Mouse (Mus musculus): ENCODE measurements around the gene Lrrtm1.

The Lrrtm1 gene

DNA sequence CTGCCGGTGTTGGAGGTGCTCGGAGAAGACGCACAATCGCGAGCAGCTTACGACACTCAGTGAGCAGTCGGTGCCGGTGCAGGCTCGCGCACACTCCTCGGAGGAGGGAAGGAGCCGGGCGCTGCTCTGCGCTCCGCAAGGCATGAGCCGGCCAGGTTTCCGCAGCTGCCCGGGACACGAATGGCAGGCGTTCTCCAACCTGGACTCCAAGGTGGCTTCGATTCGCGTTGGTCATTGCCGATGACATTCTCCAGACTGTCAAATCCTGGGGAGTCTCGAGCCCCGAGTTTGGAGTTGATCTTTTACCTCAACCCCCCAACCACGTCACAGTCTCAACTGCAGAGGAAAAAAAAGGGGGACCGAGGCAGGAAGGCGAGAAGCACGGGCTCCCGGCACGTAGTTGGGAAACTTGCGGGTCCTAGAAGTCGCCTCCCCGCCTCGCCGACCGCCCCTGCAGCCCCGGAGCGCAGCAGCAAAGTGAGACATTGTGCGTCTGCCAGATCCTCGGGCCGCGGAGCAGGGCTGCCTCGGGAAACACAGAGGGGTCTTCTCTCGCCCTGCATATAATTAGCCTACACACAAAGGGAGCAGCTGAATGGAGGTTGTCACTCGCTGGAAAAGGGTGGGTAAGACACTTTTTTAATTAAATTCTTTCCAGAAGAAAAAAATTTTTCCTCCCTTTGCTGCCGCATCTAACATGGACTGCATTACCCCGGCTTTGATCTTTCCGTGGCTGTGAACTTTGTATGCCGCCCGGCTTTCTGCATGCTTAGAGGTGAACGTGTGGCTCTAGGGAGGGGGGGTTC is at the start of gene Lrrtm1:
Lrrtm1 (plus strand) TSS at position 89 of the 806 bp plus-strand sequence.
- no peak for DNase-seq (ENCODE audit: low spot score in 2 of 2)

DNA sequence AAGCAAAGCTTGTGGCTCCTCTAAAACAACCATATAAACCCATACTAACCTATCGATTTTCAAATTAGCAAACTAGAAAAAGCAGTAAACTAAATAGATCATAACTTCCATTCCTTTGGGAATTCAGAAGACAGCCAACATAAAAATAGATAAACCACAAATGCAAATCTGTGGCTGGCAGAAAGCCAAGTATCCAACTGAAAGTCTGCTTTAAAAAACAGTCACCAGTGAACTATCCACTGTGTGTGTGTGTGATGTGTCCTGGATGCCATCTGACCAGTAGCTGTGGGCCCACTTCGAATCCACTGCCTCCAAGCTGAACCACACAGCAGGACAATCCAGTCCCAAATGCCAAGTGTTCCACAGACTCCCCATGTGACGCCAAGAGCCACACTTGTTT is 45.8 kb upstream of the Lrrtm1 start:
- DNase-seq (ENCODE audit: low spot score in 2 of 2), result no peak

- no peak for DNase-seq (ENCODE audit: low spot score in 2 of 2)
Measured at GRCm38 (mm10) chr6:77199375-77199774, 43.1 kb upstream of the Lrrtm1 start.

DNA sequence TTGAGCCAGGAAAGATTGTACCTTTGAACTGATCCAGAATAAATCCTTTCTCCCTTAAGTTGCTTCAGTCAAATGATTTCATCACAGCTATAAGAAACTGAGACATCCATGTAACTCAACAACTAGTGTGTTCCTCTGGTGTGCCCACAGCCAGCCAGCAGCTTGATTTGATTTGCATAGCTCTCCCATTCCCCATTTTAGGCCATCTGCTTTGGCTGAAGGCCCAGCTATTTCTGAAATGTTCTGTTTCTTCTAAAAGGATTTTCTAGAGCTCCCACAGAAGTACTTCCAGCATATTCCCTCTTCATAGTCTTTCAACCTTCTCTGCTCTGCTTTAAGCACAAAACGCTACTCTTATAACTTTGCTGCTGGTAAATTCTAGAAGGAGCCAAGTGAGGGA is 33.3 kb upstream of the Lrrtm1 start:
- no peak for DNase-seq (ENCODE audit: low spot score in 2 of 2)

- no peak for DNase-seq (ENCODE audit: low spot score in 2 of 2)
Measured at GRCm38 (mm10) chr6:77209929-77210328, 32.6 kb upstream of the Lrrtm1 start.

GRCm38 (mm10) chr6:77213757-77214409 is 28.6 kb upstream of the Lrrtm1 start:
- no peak for DNase-seq (ENCODE audit: low spot score in 2 of 2)

DNA sequence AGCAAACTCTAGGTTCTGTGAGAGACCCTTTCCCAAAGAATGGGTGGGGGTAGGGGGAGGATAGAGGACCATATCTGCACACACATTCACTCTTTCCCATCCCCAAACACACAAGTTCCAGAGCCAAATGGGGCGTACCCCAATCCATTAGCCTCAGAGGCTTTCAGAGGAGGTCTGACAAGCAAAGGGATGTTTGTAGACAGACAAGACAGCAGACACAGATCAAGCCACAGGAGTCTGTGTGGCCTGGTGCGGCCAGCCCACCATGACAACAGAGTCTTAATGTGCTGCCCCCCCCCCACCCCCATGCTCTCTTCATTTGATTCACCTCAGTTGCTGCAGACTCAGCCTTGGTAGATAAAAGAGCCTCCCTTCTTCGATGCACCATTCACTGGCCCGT is 27.2 kb upstream of the Lrrtm1 start:
- no peak for DNase-seq (ENCODE audit: low spot score in 2 of 2)

DNA sequence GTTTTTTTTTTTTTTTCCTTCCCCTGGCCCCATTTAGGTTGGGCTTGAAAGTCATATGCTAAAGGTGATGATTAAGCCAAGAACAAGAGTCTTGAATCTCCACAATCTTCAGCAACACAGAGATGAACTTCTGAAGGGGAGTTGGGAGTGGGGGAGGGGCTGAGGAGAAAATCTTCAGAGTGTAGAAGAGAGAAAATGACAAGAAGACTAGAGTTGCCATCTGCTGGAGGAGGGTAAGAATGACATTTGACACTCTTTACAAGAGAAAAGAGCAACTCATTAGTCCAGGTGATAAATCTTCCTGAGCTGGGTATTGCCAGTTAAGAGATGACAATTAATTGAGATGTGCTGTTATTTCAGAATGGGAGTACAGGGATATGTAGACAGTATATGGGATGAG is 23.6 kb upstream of the Lrrtm1 start:
- DNase-seq (ENCODE audit: low spot score in 2 of 2), result no peak

GRCm38 (mm10) chr6:77220776-77221175 is 21.7 kb upstream of the Lrrtm1 start:
- DNase-seq (ENCODE audit: low spot score in 2 of 2), result no peak

DNA sequence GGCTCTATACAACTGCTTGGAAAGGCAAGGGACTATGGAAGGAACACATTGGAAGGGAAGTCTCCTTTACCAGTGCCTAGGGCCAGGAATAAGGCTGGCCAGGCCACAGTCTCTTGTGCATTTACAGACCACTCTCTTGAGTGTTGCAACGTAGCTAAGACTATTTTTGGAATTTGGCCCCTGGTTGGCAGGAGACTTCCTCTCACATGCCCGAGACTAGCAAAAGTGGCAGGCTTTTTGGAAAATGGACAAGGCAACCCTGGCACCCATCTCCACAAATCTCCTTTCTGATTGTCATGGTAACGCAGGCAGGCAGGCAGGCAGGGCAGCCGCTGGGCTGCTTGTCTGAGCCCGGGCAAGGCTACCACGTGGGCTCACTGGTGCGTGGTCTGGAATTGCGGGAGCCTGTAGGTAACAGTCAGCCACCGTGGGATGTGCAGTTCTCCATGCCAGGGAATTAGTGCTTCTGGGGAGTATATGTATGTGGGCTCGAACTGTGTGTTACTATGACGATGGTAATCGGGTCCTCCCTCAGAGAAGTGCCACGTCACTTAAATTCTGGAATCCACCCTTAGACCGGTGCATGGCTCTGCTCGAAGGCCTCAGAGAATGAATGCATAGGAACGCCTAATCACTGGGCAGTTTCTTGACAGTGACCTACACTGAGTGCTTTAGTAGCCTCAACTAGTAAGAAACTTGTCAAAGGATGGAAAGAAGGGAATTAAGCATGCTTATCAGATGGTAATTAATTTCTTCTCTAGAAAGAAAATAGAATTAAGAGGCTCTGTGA is 19.4 kb upstream of the Lrrtm1 start:
- DNase-seq (ENCODE audit: low spot score in 2 of 2), result no peak

- DNase-seq (ENCODE audit: low spot score in 2 of 2), result no peak
Measured at GRCm38 (mm10) chr6:77240426-77240825, 2.1 kb upstream of the Lrrtm1 start.

DNA sequence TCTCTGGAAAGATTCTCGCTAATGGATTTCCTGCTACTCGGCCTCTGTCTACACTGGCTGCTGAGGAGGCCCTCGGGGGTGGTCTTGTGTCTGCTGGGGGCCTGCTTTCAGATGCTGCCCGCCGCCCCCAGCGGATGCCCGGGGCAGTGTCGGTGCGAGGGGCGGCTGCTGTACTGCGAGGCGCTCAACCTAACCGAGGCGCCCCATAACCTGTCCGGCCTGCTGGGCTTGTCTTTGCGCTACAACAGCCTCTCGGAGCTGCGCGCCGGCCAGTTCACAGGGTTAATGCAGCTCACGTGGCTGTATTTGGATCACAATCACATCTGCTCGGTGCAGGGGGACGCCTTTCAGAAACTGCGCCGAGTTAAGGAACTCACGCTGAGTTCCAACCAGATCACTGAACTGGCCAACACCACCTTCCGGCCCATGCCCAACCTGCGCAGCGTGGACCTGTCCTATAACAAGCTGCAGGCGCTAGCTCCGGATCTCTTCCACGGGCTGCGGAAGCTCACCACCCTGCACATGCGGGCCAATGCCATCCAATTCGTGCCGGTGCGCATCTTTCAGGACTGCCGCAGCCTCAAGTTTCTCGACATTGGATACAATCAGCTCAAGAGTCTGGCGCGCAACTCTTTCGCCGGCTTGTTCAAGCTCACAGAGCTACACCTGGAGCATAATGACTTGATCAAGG is 1.2 kb downstream of the Lrrtm1 start:
- DNase-seq (ENCODE audit: low spot score in 2 of 2), result no peak

- DNase-seq (ENCODE audit: low spot score in 2 of 2), result no peak
Measured at GRCm38 (mm10) chr6:77253480-77253879, 11.0 kb downstream of the Lrrtm1 start.

DNA sequence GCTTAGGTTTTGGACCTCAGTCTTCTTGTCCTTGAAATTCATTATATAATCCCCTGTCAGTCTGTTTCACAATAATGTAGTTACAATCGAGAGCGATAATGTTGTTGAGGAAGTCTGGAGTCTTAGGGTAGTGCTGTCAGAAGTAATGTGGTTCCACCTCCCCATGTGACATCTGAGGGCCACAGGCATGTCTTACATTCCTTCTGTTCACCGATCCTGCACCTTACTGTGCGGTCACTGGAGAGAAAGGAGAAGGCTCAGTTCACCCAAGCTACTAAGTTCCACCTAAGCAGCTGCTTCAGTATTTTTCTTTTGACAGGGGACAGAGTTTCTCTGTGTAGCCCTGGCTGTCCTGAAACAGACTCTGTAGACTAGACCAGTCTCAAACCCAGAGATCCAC is 13.9 kb downstream of the Lrrtm1 start:
- no peak for DNase-seq (ENCODE audit: low spot score in 2 of 2)

GRCm38 (mm10) chr6:77257358-77258105 is 15.0 kb downstream of the Lrrtm1 start:
- DNase-seq (ENCODE audit: low spot score in 2 of 2), result no peak

GRCm38 (mm10) chr6:77265163-77265562 is 22.7 kb downstream of the Lrrtm1 start:
- no peak for DNase-seq (ENCODE audit: low spot score in 2 of 2)

- no peak for DNase-seq (ENCODE audit: low spot score in 2 of 2)
Measured at GRCm38 (mm10) chr6:77278794-77279193, 36.3 kb downstream of the Lrrtm1 start.

DNA sequence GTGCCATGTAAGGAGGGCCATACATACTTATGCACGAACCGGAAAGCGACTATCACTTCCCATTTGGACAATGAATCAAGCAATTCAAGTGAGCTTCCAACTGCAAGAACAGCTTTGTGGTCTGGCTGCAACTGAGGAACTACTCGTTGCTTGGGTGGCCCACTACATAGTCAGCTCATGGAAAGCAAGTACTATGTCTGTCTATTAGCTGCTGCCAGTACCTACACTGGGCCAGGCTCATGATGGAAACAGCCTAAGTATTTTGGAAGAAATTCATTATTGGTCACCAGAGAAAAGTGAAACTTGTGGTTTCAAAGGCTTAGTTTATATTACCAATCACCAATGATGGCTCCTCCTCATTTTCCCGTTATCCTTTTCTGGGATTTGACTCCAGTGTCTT is 43.8 kb downstream of the Lrrtm1 start:
- DNase-seq (ENCODE audit: low spot score in 2 of 2), result no peak

- no peak for DNase-seq (ENCODE audit: low spot score in 2 of 2)
Measured at GRCm38 (mm10) chr6:77288402-77288801, 45.9 kb downstream of the Lrrtm1 start.

GRCm38 (mm10) chr6:77291415-77291814 is 48.9 kb downstream of the Lrrtm1 start:
- DNase-seq (ENCODE audit: low spot score in 2 of 2), result no peak

GRCm38 (mm10) chr6:77301305-77301704 is 58.8 kb downstream of the Lrrtm1 start:
- DNase-seq (ENCODE audit: low spot score in 2 of 2), result no peak

Data from spleen, postnatal 4 days (tissue).